Mouse (Mus musculus): ENCODE measurements around the gene Mrvi1.

DNA sequence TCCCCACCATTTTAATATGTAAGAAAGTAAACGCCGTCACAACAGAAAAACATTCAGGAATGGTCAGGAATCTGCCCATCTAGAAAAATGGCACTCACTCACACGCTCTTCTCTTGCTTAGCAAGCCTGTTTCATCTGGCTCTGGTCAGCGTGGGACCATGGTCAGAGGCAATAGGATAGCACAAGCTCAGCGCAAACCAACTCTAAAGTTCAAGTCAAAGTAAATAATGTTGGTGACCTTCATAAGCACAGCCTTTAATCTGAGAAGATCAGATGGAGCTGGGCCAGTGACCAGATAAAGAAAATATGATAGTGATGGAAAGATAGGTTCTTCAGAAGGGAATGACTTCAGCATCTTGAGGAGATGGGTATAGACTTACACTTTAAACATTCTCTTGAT, 37.9 kb downstream of the Mrvi1 start:
- TF ChIP-seq POLR2A (IDR thresholded peaks at IDR 0.05; ENCODE audit: insufficient read depth, low read depth, low read length) (no peak), CTCF (IDR thresholded peaks at IDR 0.05) (no peak), EP300 (IDR thresholded peaks at IDR 0.05; ENCODE audit: insufficient read depth, low read depth, low read length) (no peak)
